Mouse (Mus musculus): Measurements from ENCODE around the gene Traf7. TPM values are rescaled to one million over a fixed set of nuclear protein-coding genes. Genes with fewer than 3 reads are reported as not detected.

Traf7 gene
- 77.6 and 80.7 TPM in 2 replicates for polyA plus RNA-seq (2015; fragmentation: Nextera tagmentation; extraction: Ambion mirVana)

- Histone ChIP-seq H3K27me3 (ENCODE audit: control insufficient read depth, insufficient read depth, low read length) (no peaks in the 10 kb centered on the region), H3K4me1 (ENCODE audit: control insufficient read depth, insufficient read depth, low read length) (peaks cover 37% of the 10 kb centered on the region), H3K36me3 (ENCODE audit: control insufficient read depth, insufficient read depth) (no peaks in the 10 kb centered on the region), H3K9ac (ENCODE audit: low read length) (peak within 1 kb of the TSS; percentile 93), H3K4me2 (ENCODE audit: low read depth, low read length) (peak within 1 kb of the TSS; percentile 89), H3K4me3 (ENCODE audit: low read length) (peak within 1 kb of the TSS; percentile 91), H3K27ac (ENCODE audit: low read length) (peak within 1 kb of the TSS; percentile 85), H3K9me3 (replicated peaks; ENCODE audit: control insufficient read depth, low read length) (no peaks in the 10 kb centered on the region)
- under 1% methylated on average over 40 of the region's 40 CpGs for WGBS
- ATAC-seq (replicated peaks; ENCODE audit: extremely low read depth, insufficient read depth, low FRiP score), result peak; percentile 97
These were observed at the start of gene Traf7 for GRCm38 (mm10) chr17:24527723-24528559. Gene Traf7 (minus strand): TSS chr17:24527938.

- H3K27ac ChIP-seq (ENCODE audit: low read length), result no peak overlapping the region
- 89% methylated on average over 9 of the region's 9 CpGs for WGBS
- no peaks in the 10 kb centered on the region for H3K27me3 ChIP-seq (ENCODE audit: control insufficient read depth, insufficient read depth, low read length)
- H3K36me3 ChIP-seq (ENCODE audit: control insufficient read depth, insufficient read depth), result peaks cover 23% of the 10 kb centered on the region
- no peak for ATAC-seq (replicated peaks; ENCODE audit: extremely low read depth, insufficient read depth, low FRiP score)
- H3K4me3 ChIP-seq (ENCODE audit: low read length), result no peak overlapping the region
- no peaks in the 10 kb centered on the region for H3K9me3 ChIP-seq (replicated peaks; ENCODE audit: control insufficient read depth, low read length)
- no peaks in the 10 kb centered on the region for H3K4me1 ChIP-seq (ENCODE audit: control insufficient read depth, insufficient read depth, low read length)
- no peak overlapping the region for H3K9ac ChIP-seq (ENCODE audit: low read length)
- H3K4me2 ChIP-seq (ENCODE audit: low read depth, low read length), result no peak overlapping the region
These were observed 46.1 kb upstream of the Traf7 start for GRCm38 (mm10) chr17:24573811-24574210.

DNA sequence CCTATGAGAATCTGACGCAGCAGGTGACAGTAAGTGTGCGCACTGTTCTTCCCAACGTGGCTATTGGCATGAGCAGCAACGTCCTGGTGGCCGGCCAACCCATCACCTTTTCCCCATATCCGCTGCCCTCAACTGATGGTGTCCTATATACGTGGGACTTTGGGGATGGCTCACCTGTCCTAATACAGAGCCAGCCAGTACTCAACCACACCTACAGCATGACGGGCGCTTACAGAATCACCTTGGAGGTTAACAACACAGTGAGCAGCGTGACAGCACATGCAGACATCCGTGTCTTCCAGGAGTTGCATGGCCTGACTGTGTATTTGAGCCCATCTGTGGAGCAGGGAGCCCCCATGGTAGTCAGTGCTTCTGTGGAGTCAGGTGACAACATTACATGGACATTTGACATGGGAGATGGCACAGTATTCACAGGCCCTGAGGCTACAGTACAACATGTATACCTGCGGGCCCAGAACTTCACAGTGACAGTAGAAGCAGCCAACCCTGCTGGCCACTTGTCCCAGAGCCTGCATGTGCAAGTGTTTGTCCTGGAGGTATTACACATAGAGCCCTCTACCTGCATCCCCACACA lies 45.0 kb upstream of the Traf7 start:
- ATAC-seq (replicated peaks; ENCODE audit: extremely low read depth, insufficient read depth, low FRiP score), result no peak
- Histone ChIP-seq H3K9ac (ENCODE audit: low read length) (no peak overlapping the region), H3K9me3 (replicated peaks; ENCODE audit: control insufficient read depth, low read length) (no peaks in the 10 kb centered on the region), H3K36me3 (ENCODE audit: control insufficient read depth, insufficient read depth) (peaks cover 13% of the 10 kb centered on the region), H3K4me2 (ENCODE audit: low read depth, low read length) (no peak overlapping the region), H3K27ac (ENCODE audit: low read length) (no peak overlapping the region), H3K27me3 (ENCODE audit: control insufficient read depth, insufficient read depth, low read length) (no peaks in the 10 kb centered on the region), H3K4me3 (ENCODE audit: low read length) (no peak overlapping the region), H3K4me1 (ENCODE audit: control insufficient read depth, insufficient read depth, low read length) (no peaks in the 10 kb centered on the region)
- WGBS, result 93% methylated on average over 12 of the region's 12 CpGs

GRCm38 (mm10) chr17:24569837-24570236 lies 42.1 kb upstream of the Traf7 start:
- H3K4me3 ChIP-seq (ENCODE audit: low read length), result no peak overlapping the region
- no peaks in the 10 kb centered on the region for H3K9me3 ChIP-seq (replicated peaks; ENCODE audit: control insufficient read depth, low read length)
- H3K4me2 ChIP-seq (ENCODE audit: low read depth, low read length), result no peak overlapping the region
- H3K27ac ChIP-seq (ENCODE audit: low read length), result no peak overlapping the region
- no peak overlapping the region for H3K9ac ChIP-seq (ENCODE audit: low read length)
- peaks cover 11% of the 10 kb centered on the region for H3K36me3 ChIP-seq (ENCODE audit: control insufficient read depth, insufficient read depth)
- H3K4me1 ChIP-seq (ENCODE audit: control insufficient read depth, insufficient read depth, low read length), result peaks cover 9% of the 10 kb centered on the region
- 86% methylated on average over 4 of the region's 4 CpGs for WGBS
- H3K27me3 ChIP-seq (ENCODE audit: control insufficient read depth, insufficient read depth, low read length), result no peaks in the 10 kb centered on the region
- no peak for ATAC-seq (replicated peaks; ENCODE audit: extremely low read depth, insufficient read depth, low FRiP score)

GRCm38 (mm10) chr17:24567034-24567779 lies 39.5 kb upstream of the Traf7 start:
- H3K27ac ChIP-seq (ENCODE audit: low read length), result no peak overlapping the region
- no peak; the same call in 1 of the 2 replicates for ATAC-seq (replicated peaks; ENCODE audit: extremely low read depth, insufficient read depth, low FRiP score)

DNA sequence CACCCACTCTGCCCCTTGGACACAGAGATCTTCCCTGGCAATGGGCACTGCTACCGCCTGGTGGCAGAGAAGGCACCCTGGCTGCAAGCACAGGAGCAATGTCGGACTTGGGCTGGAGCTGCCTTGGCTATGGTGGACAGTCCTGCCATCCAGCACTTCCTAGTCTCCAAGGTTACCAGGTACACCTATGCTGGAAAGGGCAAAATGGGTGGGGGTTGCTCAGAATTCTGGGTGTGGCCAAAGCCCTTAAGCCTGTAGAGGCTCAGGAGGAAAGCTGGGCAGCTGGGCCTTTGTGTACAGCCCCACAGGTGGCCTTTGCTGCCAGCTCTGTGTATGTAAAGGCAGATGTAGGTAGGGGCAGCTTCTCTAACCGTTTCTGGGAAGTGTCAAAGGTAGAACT lies 38.1 kb upstream of the Traf7 start:
- H3K36me3 ChIP-seq (ENCODE audit: control insufficient read depth, insufficient read depth), result peaks cover 5% of the 10 kb centered on the region; the same call in 1 of the 2 replicates
- 80% methylated on average over 3 of the region's 3 CpGs for WGBS

More at GRCm38 (mm10) chr17:24567034-24567779, 39.5 kb upstream of the Traf7 start:
- no peak overlapping the region for H3K4me3 ChIP-seq (ENCODE audit: low read length)
- H3K36me3 ChIP-seq (ENCODE audit: control insufficient read depth, insufficient read depth), result peaks cover 5% of the 10 kb centered on the region; the same call in 1 of the 2 replicates
- WGBS, result 41% methylated on average over 8 of the region's 8 CpGs
- no peaks in the 10 kb centered on the region for H3K27me3 ChIP-seq (ENCODE audit: control insufficient read depth, insufficient read depth, low read length)
- H3K9me3 ChIP-seq (replicated peaks; ENCODE audit: control insufficient read depth, low read length), result no peaks in the 10 kb centered on the region
- peaks cover 9% of the 10 kb centered on the region for H3K4me1 ChIP-seq (ENCODE audit: control insufficient read depth, insufficient read depth, low read length)
- H3K9ac ChIP-seq (ENCODE audit: low read length), result peak overlapping the region; percentile 18; the same call in 1 of the 2 replicates
- H3K4me2 ChIP-seq (ENCODE audit: low read depth, low read length), result no peak overlapping the region

GRCm38 (mm10) chr17:24565092-24565491 lies 37.4 kb upstream of the Traf7 start:
- Histone ChIP-seq H3K9me3 (replicated peaks; ENCODE audit: control insufficient read depth, low read length) (no peaks in the 10 kb centered on the region), H3K36me3 (ENCODE audit: control insufficient read depth, insufficient read depth) (peaks cover 5% of the 10 kb centered on the region; the same call in 1 of the 2 replicates), H3K4me3 (ENCODE audit: low read length) (no peak overlapping the region), H3K9ac (ENCODE audit: low read length) (no peak overlapping the region), H3K4me2 (ENCODE audit: low read depth, low read length) (no peak overlapping the region), H3K27ac (ENCODE audit: low read length) (no peak overlapping the region), H3K4me1 (ENCODE audit: control insufficient read depth, insufficient read depth, low read length) (peaks cover 19% of the 10 kb centered on the region), H3K27me3 (ENCODE audit: control insufficient read depth, insufficient read depth, low read length) (no peaks in the 10 kb centered on the region)
- WGBS, result 69% methylated on average over 3 of the region's 3 CpGs
- no peak for ATAC-seq (replicated peaks; ENCODE audit: extremely low read depth, insufficient read depth, low FRiP score)

More for the DNA sequence above, 38.1 kb upstream of the Traf7 start:
- H3K27ac ChIP-seq (ENCODE audit: low read length), result no peak overlapping the region
- peaks cover 12% of the 10 kb centered on the region for H3K4me1 ChIP-seq (ENCODE audit: control insufficient read depth, insufficient read depth, low read length)
- no peak for ATAC-seq (replicated peaks; ENCODE audit: extremely low read depth, insufficient read depth, low FRiP score)
- no peaks in the 10 kb centered on the region for H3K9me3 ChIP-seq (replicated peaks; ENCODE audit: control insufficient read depth, low read length)
- no peak overlapping the region for H3K4me2 ChIP-seq (ENCODE audit: low read depth, low read length)
- no peak overlapping the region for H3K4me3 ChIP-seq (ENCODE audit: low read length)
- no peaks in the 10 kb centered on the region for H3K27me3 ChIP-seq (ENCODE audit: control insufficient read depth, insufficient read depth, low read length)
- no peak overlapping the region for H3K9ac ChIP-seq (ENCODE audit: low read length)

DNA sequence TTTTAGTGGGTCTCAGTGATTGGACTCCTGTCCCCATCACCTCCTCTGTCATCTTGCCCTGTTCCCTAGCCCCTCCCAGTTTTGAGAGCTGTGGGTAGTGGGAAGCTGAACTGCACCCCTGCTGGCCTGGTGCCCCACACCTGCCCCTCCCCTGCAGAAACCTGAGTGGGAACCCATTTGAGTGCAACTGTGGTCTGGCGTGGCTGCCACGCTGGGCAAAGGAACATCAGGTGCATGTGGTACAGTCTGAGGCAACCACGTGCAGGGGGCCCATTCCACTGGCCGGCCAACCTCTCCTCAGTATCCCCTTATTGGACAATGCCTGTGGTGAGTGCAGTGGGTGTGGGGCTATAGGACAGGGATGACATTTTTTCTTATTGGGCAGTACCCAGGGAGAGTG lies 36.7 kb upstream of the Traf7 start:
- Histone ChIP-seq H3K36me3 (ENCODE audit: control insufficient read depth, insufficient read depth) (peaks cover 5% of the 10 kb centered on the region; the same call in 1 of the 2 replicates), H3K9ac (ENCODE audit: low read length) (no peak overlapping the region), H3K27ac (ENCODE audit: low read length) (no peak overlapping the region), H3K4me3 (ENCODE audit: low read length) (no peak overlapping the region), H3K4me2 (ENCODE audit: low read depth, low read length) (no peak overlapping the region), H3K27me3 (ENCODE audit: control insufficient read depth, insufficient read depth, low read length) (no peaks in the 10 kb centered on the region), H3K9me3 (replicated peaks; ENCODE audit: control insufficient read depth, low read length) (no peaks in the 10 kb centered on the region), H3K4me1 (ENCODE audit: control insufficient read depth, insufficient read depth, low read length) (peaks cover 22% of the 10 kb centered on the region)
- ATAC-seq (replicated peaks; ENCODE audit: extremely low read depth, insufficient read depth, low FRiP score), result no peak
- WGBS, result 87% methylated on average over 4 of the region's 4 CpGs
